Mouse (Mus musculus) CH12.LX (cell line): ENCODE measurements around the gene Vrtn. TPM values are rescaled to one million over a fixed set of nuclear protein-coding genes. Genes with fewer than 3 reads are reported as not detected.

Experiments used
- DNase-seq: peaks from one replicate; pipeline ENCODE4 v3.0.0-alpha.2; 2013; ENCODE audit errors: extremely low read depth
- H3K27ac ChIP-seq: 2 replicates; pipeline ENCODE4 v1.5.1; 2012; ENCODE audit warnings: low read depth, mild to moderate bottlenecking, control low read depth, moderate library complexity; ENCODE audit not compliant: insufficient read depth
- H3K27me3 ChIP-seq: replicated peaks from 2 replicates; pipeline ENCODE3; 2012; ENCODE audit warnings: inconsistent platforms
- H3K36me3 ChIP-seq, 2 experiments: replicated peaks in 1 of 2; 2 replicates each; pipeline versions ENCODE3 to v1.6.1; 2012; ENCODE audit warnings: inconsistent platforms in 1 of 2, low read length in 1 of 2, mild to moderate bottlenecking in 1 of 2, mixed read lengths in 1 of 2, moderate library complexity in 1 of 2; ENCODE audit not compliant: control insufficient read depth in 1 of 2, insufficient read depth in 1 of 2
- H3K4me1 ChIP-seq, 2 experiments: 2 replicates each; pipeline ENCODE4 v1.6.1; 2012; ENCODE audit warnings: inconsistent platforms in 1 of 2, moderate library complexity in 1 of 2; ENCODE audit not compliant: insufficient read depth in 2 of 2, control insufficient read depth in 1 of 2
- H3K4me2 ChIP-seq: 2 replicates; pipeline ENCODE4 v1.6.1; 2012; ENCODE audit warnings: low read depth, mild to moderate bottlenecking, control low read depth; ENCODE audit not compliant: poor library complexity, insufficient read depth, severe bottlenecking
- H3K4me3 ChIP-seq, 3 experiments: fragments of 150-350 bp in 1 of 3; sonication (generic) in 1 of 3; replicated peaks in 1 of 3; 2 replicates each; pipeline versions ENCODE3 to v1.5.1; 2011 to 2012; ENCODE audit warnings: low read depth in 2 of 3, low read length in 2 of 3, mild to moderate bottlenecking in 2 of 3, moderate library complexity in 2 of 3, control low read depth in 1 of 3, improper control_type of control experiment in 1 of 3, inconsistent platforms in 1 of 3, mixed read lengths in 1 of 3; ENCODE audit not compliant: poor library complexity in 1 of 3
- H3K79me2 ChIP-seq: replicated peaks from 2 replicates; pipeline ENCODE4 v1.6.1; 2012; ENCODE audit warnings: mild to moderate bottlenecking, moderate library complexity; ENCODE audit not compliant: control insufficient read depth, poor library complexity, insufficient read depth, severe bottlenecking; ENCODE audit errors: extremely low read depth
- H3K9ac ChIP-seq: 2 replicates; pipeline ENCODE4 v1.6.1; 2012; ENCODE audit warnings: low read depth, mild to moderate bottlenecking, control low read depth, moderate library complexity; ENCODE audit not compliant: insufficient read depth
- H3K9me3 ChIP-seq: replicated peaks from 2 replicates; pipeline ENCODE3; 2012; ENCODE audit warnings: low read length, inconsistent platforms, mixed read lengths
- CHD2 ChIP-seq: IDR thresholded peaks from 2 replicates; pipeline ENCODE4 v1.6.1; 2011; ENCODE audit warnings: low read length, improper control_type of control experiment
- CTCF ChIP-seq, 2 experiments: IDR thresholded peaks in 1 of 2; conservative IDR thresholded peaks in 1 of 2; 2 replicates each; pipeline ENCODE4 v1.5.1; 2011 to 2012; ENCODE audit warnings: low read depth in 2 of 2, low read length in 2 of 2, improper control_type of control experiment in 1 of 2, inconsistent platforms in 1 of 2, mild to moderate bottlenecking in 1 of 2, moderate library complexity in 1 of 2
- ELF1 ChIP-seq: IDR thresholded peaks from 2 replicates; pipeline ENCODE4 v1.6.1; 2014; ENCODE audit warnings: low read depth, mild to moderate bottlenecking, inconsistent platforms, low read length, improper control_type of control experiment
- ETS1 ChIP-seq: conservative IDR thresholded peaks from 2 replicates; pipeline ENCODE4 v1.6.1; 2012; ENCODE audit warnings: low read depth, mild to moderate bottlenecking, inconsistent platforms, low read length, improper control_type of control experiment, moderate library complexity
- JUN ChIP-seq: IDR thresholded peaks from 2 replicates; pipeline ENCODE4 v1.6.1; 2011; ENCODE audit warnings: low read depth, mild to moderate bottlenecking, low read length, improper control_type of control experiment, moderate library complexity; ENCODE audit not compliant: insufficient read depth
- MAFK ChIP-seq: IDR thresholded peaks from 2 replicates; pipeline ENCODE4 v1.6.1; 2011; ENCODE audit warnings: low read length, improper control_type of control experiment; ENCODE audit not compliant: insufficient replicate concordance
- MAX ChIP-seq: IDR thresholded peaks from 2 replicates; pipeline ENCODE4 v1.6.1; 2011; ENCODE audit warnings: low read length, improper control_type of control experiment
- MAZ ChIP-seq: IDR thresholded peaks from 2 replicates; pipeline ENCODE4 v1.6.1; 2012; ENCODE audit warnings: low read depth, mild to moderate bottlenecking, inconsistent platforms, low read length, improper control_type of control experiment, moderate library complexity
- RAD21 ChIP-seq: IDR thresholded peaks from 2 replicates; pipeline ENCODE4 v1.6.1; 2011; ENCODE audit warnings: low read depth, mild to moderate bottlenecking, low read length, improper control_type of control experiment, moderate library complexity
- SMC3 ChIP-seq: IDR thresholded peaks from 2 replicates; pipeline ENCODE4 v1.6.1; 2011; ENCODE audit warnings: low read depth, low read length, improper control_type of control experiment
- TCF12 ChIP-seq: IDR thresholded peaks from 2 replicates; pipeline ENCODE4 v1.6.1; 2014; ENCODE audit warnings: low read depth, mild to moderate bottlenecking, inconsistent platforms, low read length, improper control_type of control experiment
- UBTF ChIP-seq: IDR thresholded peaks from 2 replicates; pipeline ENCODE4 v1.6.1; 2012; ENCODE audit warnings: low read depth, mild to moderate bottlenecking, inconsistent platforms, low read length, improper control_type of control experiment, moderate library complexity
- ZC3H11A ChIP-seq: IDR thresholded peaks from 2 replicates; pipeline ENCODE4 v1.6.1; 2012; ENCODE audit warnings: low read depth, mild to moderate bottlenecking, inconsistent platforms, low read length, improper control_type of control experiment
- ZNF384 ChIP-seq: IDR thresholded peaks from 2 replicates; pipeline ENCODE4 v1.6.1; 2012; ENCODE audit warnings: low read depth, low read length, improper control_type of control experiment, inconsistent platforms
- dilution Hi-C: fragments of 300-500 bp; cut with MboI; formaldehyde crosslinking; loops from 2 replicates; pipeline ENCODE4 v1.14.3; 2020; ENCODE audit warnings: low sequenced_read_pairs; ENCODE audit not compliant: extremely low pct_unique_long_range_greater_than_20kb, extremely low pct_ligation_motif_present
- in situ Hi-C: fragments of 300-500 bp; cut with MboI; formaldehyde crosslinking; loops from 3 replicates; pipeline ENCODE4 v1.14.3; 2019; ENCODE audit warnings: low sequenced_read_pairs, low pct_ligation_motif_present, low pct_unique_long_range_greater_than_20kb, mixed read lengths
- polyA plus RNA-seq: library from polyadenylated mRNA; unstranded; fragments of >175 nt; gene quantifications from 2 replicates; pipeline ENCODE4 v1.2.1, GENCODE M21; 2012; ENCODE audit warnings: low read depth; ENCODE audit not compliant: insufficient read length
- total RNA-seq, 2 experiments: library from RNA; depleted of rRNA; stranded (reverse); fragments of 300-350 nt in 1 of 2; fragments of >200 nt in 1 of 2; gene quantifications; 2 replicates each; pipeline ENCODE4 v1.2.3; 2012 to 2014

Vrtn gene
- total and polyA plus RNA-seq, 3 experiments: not detected

- no peak overlapping the region for H3K27ac ChIP-seq
- H3K9me3 ChIP-seq: no peaks in the 10 kb centered on the region
- TF ChIP-seq MAFK (no peak), ETS1 (no peak), ZC3H11A (peak; percentile 54), ZNF384 (no peak), CTCF (conservative IDR thresholded peaks at IDR 0.05 in 1 of 2, IDR thresholded peaks at IDR 0.05 in 1 of 2; ENCODE audit: low read depth in 2 of 2, low read length in 2 of 2) (peak; percentile 94 to 98), ELF1 (no peak), MAX (no peak), JUN (no peak), MAZ (no peak), SMC3 (peak; percentile 90), RAD21 (peak; percentile 96), UBTF (no peak), CHD2 (no peak)
- H3K9ac ChIP-seq: no peak overlapping the region
- H3K79me2 ChIP-seq: no peaks in the 10 kb centered on the region
- dilution Hi-C loops: no loop called here
- DNase-seq: peak; percentile 53
- in situ Hi-C loops: no loop called here
- peaks cover 0 to 3% of the 10 kb centered on the region in 2 experiments; a peak in 2 of 4 replicates for H3K4me1 ChIP-seq
- H3K36me3 ChIP-seq: no peaks in the 10 kb centered on the region
- H3K27me3 ChIP-seq: peaks cover 30% of the 10 kb centered on the region
- no peak overlapping the region for H3K4me2 ChIP-seq
- H3K4me3 ChIP-seq: no peak overlapping the region
These were observed 13.1 kb downstream of the Vrtn start for GRCm38 (mm10) chr12:84653912-84654311.

- H3K79me2 ChIP-seq: no peaks in the 10 kb centered on the region
- H3K4me2 ChIP-seq: no peak overlapping the region
- H3K27me3 ChIP-seq: no peaks in the 10 kb centered on the region
- H3K27ac ChIP-seq: no peak overlapping the region
- peaks cover 8 to 22% of the 10 kb centered on the region in 2 experiments for H3K4me1 ChIP-seq
- TF ChIP-seq TCF12 (no peak), RAD21 (peak; percentile 61), SMC3 (peak; percentile 57), CTCF (conservative IDR thresholded peaks at IDR 0.05 in 1 of 2, IDR thresholded peaks at IDR 0.05 in 1 of 2; ENCODE audit: low read depth in 2 of 2, low read length in 2 of 2) (peak; percentile 22 to 61; a peak in 2 of 4 replicates)
- H3K9me3 ChIP-seq: peaks cover 2% of the 10 kb centered on the region
- peak; percentile 57 for DNase-seq
- in situ Hi-C loops (loop anchor here (5.0 kb wide), 1 partner anchor 82 kb away; no protein-coding TSS in a partner anchor), dilution Hi-C loops (no loop called here)
- no peaks in the 10 kb centered on the region for H3K36me3 ChIP-seq
- no peak overlapping the region for H3K9ac ChIP-seq
- H3K4me3 ChIP-seq: no peak overlapping the region
These were observed 29.7 kb downstream of the Vrtn start for GRCm38 (mm10) chr12:84670555-84670954.
